ENCODE assay signal across 8 mouse cellular contexts in the genomic region with DNA sequence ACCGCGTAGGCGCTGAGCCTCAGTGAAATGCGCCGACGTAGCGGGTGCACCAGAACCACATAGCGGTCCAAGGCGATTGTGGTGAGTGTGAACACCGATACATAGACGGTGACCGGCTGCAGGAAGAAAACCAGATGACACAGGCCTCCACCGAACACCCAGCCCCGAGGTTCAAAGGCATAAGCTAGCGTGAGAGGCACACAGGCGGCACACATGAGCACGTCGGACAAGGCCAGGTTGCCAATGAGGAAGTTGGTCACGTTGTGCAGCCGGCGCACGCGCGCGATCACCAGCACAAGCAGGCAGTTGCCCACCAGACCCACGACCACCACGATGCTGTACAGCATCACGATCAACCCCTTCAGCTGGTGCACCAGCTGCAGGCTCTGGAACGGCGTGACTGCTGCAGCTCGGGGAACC. TPM values are rescaled to one million over a fixed set of nuclear protein-coding genes. Genes with fewer than 3 reads are reported as not detected.
A peak's percentile ranks its signal among the peaks of the same experiment; 100 is the strongest.
DNase-seq lines count a peak whose midpoint lies in the region; ATAC-seq and TF ChIP-seq lines count a peak whose summit lies in the region.
"Had no signal": no experiment of that assay in that cellular context is flagged by ENCODE, and none has a peak within 500 bp of the region (broad histone marks: within the 10 kb centered on the region; RNA-seq: fewer than 3 reads in every experiment).

No protein-coding gene starts in this region.

- no peak overlapping the region for H3K27ac ChIP-seq in liver, adult 2 months (replicated peaks; ENCODE audit: insufficient read depth, low read depth, low read length)
- no peak overlapping the region for H3K27ac ChIP-seq in forebrain, embryonic 15.5 days (replicated peaks)
- no peak overlapping the region for H3K27ac ChIP-seq in liver, embryonic 12.5 days

- no peaks in the 10 kb centered on the region for H3K9me3 ChIP-seq in forebrain, embryonic 15.5 days
- H3K9me3 ChIP-seq in liver, embryonic 12.5 days (replicated peaks): no peaks in the 10 kb centered on the region

- H3K36me3 ChIP-seq in liver, adult 2 months (ENCODE audit: control insufficient read depth, insufficient read depth, low read length): no peaks in the 10 kb centered on the region
- H3K36me3 ChIP-seq in forebrain, embryonic 15.5 days: no peaks in the 10 kb centered on the region
- H3K36me3 ChIP-seq in liver, embryonic 12.5 days: no peaks in the 10 kb centered on the region
- H3K36me3 ChIP-seq in splenic B cell, adult 2 months (ENCODE audit: control insufficient read depth, insufficient read depth, low read length, poor library complexity, severe bottlenecking): no peaks in the 10 kb centered on the region

- no peak overlapping the region for H3K4me3 ChIP-seq in liver, adult 2 months (ENCODE audit: insufficient read depth, low read depth, low read length)
- H3K4me3 ChIP-seq in forebrain, embryonic 15.5 days: peak overlapping the region; percentile 38
- 0 out of 2 replicates have a peak overlapping the region, but pooled peaks have one; percentile 22 for H3K4me3 ChIP-seq in liver, embryonic 12.5 days

- TF ChIP-seq POLR2A in liver, adult 2 months (IDR thresholded peaks at IDR 0.05; ENCODE audit: extremely low read depth, insufficient read depth, low read length): no peak

- H3K4me1 ChIP-seq in liver, adult 2 months (ENCODE audit: control insufficient read depth, insufficient read depth, low read length): 0 out of 2 replicates have a peak, but pooled peaks cover 3% of the 10 kb centered on the region
- H3K4me1 ChIP-seq in forebrain, embryonic 15.5 days: peaks cover 47% of the 10 kb centered on the region
- 0 out of 2 replicates have a peak, but pooled peaks cover 6% of the 10 kb centered on the region for H3K4me1 ChIP-seq in liver, embryonic 12.5 days

- H3K79me2 ChIP-seq in liver, adult 2 months (ENCODE audit: control insufficient read depth, insufficient read depth, low read length): no peaks in the 10 kb centered on the region

- ATAC-seq in forebrain, embryonic 15.5 days (replicated peaks): peak; percentile 11; the same call in 1 of the 2 replicates
- ATAC-seq in liver, embryonic 12.5 days: no peak

- 0 out of 2 replicates have a peak, but pooled peaks have one; percentile 0 for TF ChIP-seq CTCF in liver, adult 2 months (IDR thresholded peaks at IDR 0.05; ENCODE audit: low read depth, low read length)

- WGBS in liver, adult 2 months: 15% methylated on average over 31 of the region's 31 CpGs
- 9% methylated on average over 31 of the region's 31 CpGs for WGBS in forebrain, embryonic 15.5 days
- WGBS in liver, embryonic 12.5 days (ENCODE audit: insufficient replicate concordance): 15% methylated on average over 31 of the region's 31 CpGs

- H3K4me2 ChIP-seq in forebrain, embryonic 15.5 days (replicated peaks): peak overlapping the region; percentile 59
- H3K4me2 ChIP-seq in liver, embryonic 12.5 days: peak overlapping the region; percentile 46

- H3K9ac ChIP-seq in liver, adult 2 months (ENCODE audit: low read depth, low read length): no peak overlapping the region
- H3K9ac ChIP-seq in forebrain, embryonic 15.5 days (replicated peaks): no peak overlapping the region
- H3K9ac ChIP-seq in liver, embryonic 12.5 days: no peak overlapping the region

- peaks cover 18% of the 10 kb centered on the region for H3K27me3 ChIP-seq in liver, adult 2 months (ENCODE audit: control insufficient read depth, insufficient read depth, low read length)
- peaks cover 71% of the 10 kb centered on the region for H3K27me3 ChIP-seq in forebrain, embryonic 15.5 days
- peaks cover 49% of the 10 kb centered on the region for H3K27me3 ChIP-seq in liver, embryonic 12.5 days (replicated peaks)
- H3K27me3 ChIP-seq in splenic B cell, adult 2 months (ENCODE audit: control insufficient read depth, insufficient read depth, low read length, poor library complexity, severe bottlenecking): no peaks in the 10 kb centered on the region

- no peak for DNase-seq in liver, adult 2 months (ENCODE audit: extremely low read depth, low read depth, low spot score)
- DNase-seq in liver: no peak
- DNase-seq in splenic B cell, adult 2 months (ENCODE audit: low read depth, low spot score): peak; percentile 36
- no peak for DNase-seq in urinary bladder, postnatal 36 days (ENCODE audit: low spot score in 2 of 2)
- DNase-seq in lung, postnatal 36 days: no peak

RNA-seq across cellular contexts. Expression of a gene that starts 0.5 kb away (rescaled TPM):
- not detected in 2 replicates for total RNA-seq in liver, adult 2 months (2014; rRNA removed)
- polyA plus RNA-seq in liver, adult 2 months (2012; rRNA removed): not detected in 2 replicates
- polyA plus RNA-seq in forebrain, embryonic 15.5 days (2015; fragmentation: Nextera tagmentation; extraction: Ambion mirVana): not detected in 2 replicates
- not detected in 2 replicates for polyA plus RNA-seq in liver, embryonic 12.5 days (2016; fragmentation: Nextera tagmentation; extraction: Ambion mirVana)
- polyA plus RNA-seq: gonadal fat pad, adult 2 months had no signal
